Mouse (Mus musculus): ENCODE data around the gene Macrod1. TPM values are rescaled to one million over a fixed set of nuclear protein-coding genes. Genes with fewer than 3 reads are reported as not detected.
A peak's percentile ranks its signal among the peaks of the same experiment; 100 is the strongest.

Macrod1 gene
- total RNA-seq, 4 experiments from 2014 or later = 19.2 to 21.4 (median 20.1) TPM

DNA sequence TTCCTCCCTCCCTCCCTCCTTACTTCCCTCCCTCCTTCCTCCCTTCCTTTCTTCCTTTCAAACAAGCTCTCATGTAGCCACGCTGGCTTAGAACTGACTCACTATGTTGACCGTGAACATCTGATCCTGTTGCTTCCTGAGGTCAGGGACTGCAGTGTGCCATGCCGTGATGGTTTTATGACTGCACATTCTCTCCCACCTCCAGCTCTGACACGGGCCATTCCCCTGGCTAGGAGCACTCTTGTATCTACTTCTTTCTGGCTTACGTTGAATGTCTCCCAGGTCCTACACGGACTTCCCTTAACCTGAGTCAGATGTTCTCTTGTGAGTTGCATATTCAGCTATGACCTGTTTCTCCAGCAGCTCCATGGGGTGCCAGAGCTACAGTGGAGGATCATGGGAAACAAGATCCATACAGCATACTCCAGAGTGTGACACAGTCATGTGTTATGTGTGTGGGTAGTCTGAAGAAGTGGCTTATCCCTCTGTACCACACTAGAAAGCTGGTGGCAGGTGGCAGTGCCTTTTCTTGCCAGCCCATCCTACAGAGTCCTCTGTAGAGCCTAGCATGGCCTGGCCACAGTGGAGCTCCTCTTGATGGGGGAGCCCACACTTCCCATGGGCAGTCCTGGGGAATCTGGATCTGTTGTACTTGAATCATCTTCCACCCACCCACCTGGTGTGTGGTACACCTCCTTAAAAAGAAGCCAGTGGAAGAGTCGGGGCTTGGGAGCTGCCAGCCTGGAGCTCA lies 25.1 kb downstream of the Macrod1 start:
- DNase-seq (ENCODE audit: low spot score in 2 of 2) = no peak

DNA sequence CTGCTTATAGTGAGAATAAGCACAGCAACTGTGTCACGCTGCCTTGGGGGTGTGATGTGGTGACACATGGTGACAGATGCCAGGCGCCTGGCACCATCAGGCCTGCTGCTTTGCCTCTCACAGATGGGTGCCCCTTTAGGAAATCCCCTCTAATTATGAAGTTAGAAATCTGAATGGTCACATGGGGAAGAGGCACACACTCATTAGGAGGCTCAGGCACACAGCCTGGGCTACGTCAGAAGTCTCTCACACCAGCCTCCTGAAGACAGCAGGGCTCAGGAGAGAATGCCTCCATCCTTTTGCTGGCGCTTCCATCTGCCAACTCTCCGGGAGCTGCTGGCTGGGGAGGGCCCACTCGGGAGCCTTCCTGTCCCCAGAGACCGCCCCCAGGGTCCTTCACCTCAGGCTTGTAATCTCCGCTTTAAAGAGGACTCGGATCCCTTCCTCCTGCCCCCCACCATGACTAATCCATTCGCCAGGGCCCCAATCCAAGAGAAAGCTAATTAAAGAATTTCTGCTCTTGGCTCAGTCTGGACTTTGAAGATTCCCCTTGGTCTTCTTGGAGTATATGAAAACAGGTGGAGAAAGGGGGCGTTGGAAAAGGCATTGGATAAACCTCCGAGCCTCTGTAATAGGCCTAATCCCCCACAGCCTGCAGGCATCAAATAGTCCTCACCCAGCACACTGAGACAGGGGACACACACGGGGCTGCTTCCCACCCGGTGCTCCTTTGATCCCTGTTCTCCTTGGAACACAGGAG lies 26.6 kb downstream of the Macrod1 start:
- peak in 1 of 2 experiments; percentile 45 for DNase-seq (ENCODE audit: low spot score in 2 of 2)

DNA sequence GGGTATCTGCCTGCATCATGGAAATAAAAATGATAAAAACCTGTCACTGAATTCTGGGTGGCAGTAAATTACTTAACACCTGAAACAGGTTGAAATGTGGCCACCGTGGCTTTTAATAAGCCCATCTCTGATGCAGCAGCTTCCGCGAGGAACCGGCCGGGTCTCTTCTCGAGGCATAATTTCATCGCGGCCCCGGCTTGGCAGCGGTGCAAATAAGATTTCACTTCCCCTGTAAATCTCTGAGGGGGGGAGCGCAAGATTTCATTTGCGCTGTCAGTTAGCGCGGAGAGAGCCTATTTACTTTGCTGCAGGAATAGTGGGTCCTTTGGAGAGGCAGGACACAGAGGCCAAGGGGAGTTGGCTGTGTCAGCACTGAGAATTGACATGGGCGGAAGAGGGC lies 28.1 kb downstream of the Macrod1 start:
- no peak for DNase-seq (ENCODE audit: low spot score in 2 of 2)

DNA sequence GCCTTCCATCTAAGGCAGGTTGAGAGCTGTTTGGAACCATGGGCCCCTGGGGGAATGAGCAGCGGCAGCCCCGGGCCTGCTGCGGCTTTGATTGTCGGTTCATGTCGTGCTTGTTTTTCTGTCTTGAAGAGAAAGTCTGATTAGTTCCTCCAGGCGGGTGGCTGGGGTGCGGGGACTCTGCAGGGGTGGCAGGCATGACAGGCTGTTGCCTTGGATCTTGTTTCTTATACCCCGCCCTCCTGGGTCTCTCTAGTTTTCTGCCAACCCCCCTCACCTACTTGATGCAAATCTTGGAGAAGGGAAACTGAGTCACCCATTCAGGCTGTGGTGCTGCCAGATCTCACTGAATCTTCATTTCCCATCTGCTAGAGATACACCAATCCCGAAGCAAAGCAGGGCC lies 31.9 kb downstream of the Macrod1 start:
- DNase-seq (ENCODE audit: low spot score in 2 of 2) = no peak

DNA sequence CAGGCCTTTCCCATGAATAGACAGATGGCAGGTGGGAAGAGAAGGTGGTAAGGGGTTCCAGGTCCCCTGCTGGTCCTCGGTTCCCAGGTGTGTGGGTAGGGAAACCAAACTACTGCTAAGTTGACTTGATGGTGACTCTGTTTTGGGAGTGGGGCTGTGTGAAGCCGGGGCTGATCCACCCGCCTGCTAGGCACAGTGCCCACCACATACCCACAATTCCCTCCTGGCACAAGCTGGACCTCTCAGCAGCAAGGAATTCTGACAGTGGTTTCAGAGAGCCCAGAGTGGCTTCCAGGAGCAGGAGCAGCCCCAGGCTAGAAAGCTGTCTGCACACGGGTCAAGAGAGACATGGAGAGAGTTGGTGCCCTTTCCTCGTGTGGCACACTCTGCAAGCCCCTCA lies 32.4 kb downstream of the Macrod1 start:
- no peak for DNase-seq (ENCODE audit: low spot score in 2 of 2)

DNA sequence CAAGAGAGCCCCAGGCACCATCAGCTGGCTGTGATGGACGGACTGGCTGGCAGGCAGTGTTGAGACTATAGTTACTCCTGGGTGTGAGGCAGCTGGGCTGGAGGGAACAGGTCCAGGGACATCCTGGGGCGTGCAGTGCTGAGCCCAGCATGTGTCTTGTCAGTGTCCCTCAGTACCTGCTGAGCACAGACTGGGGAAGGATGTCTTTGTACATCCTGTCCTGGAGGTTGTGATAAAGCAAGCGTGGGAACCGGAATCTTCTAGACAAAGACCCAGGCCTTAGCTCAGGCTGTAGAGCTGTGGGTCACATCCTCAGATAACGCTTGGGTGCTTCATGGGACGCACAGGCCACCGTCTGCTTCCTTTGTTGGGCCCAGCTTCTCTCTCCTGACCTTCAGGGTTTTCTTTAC lies 33.2 kb downstream of the Macrod1 start:
- DNase-seq (ENCODE audit: low spot score in 2 of 2) = no peak

DNA sequence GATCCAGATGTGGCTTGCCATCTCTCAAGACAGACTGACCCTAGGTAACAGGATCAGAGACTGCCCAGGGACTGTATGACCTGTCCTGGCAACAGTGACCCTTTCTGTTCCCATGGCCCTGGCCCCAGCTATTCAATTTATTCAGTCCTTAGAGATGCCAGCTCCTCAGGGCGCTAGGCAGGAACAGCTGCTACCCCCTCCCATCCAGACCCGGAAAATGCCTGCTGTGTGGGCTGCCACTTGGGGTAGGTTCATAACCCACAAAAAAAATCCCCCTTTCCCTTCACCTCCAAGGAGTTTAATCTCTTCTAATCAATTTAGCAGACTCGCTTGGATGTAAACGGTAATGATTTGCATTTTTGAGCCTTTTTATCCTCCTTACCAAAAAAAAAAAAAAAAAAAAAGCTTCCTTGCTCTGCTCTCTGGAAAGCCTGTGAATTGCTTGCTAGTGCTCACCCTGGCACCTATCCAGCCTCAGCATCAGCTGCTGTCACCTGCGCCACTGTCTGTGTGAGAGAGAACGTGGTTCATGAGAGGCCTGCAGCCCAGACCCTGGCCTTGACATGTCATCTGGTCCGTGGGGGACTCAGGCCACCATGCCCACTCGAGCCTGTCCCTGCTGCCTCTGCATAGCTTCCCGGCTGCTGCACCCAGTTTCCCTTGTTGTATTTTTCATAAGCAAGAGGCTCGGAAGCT lies 33.9 kb downstream of the Macrod1 start:
- DNase-seq (ENCODE audit: low spot score in 2 of 2) = peak in 1 of 2 experiments; percentile 44

DNA sequence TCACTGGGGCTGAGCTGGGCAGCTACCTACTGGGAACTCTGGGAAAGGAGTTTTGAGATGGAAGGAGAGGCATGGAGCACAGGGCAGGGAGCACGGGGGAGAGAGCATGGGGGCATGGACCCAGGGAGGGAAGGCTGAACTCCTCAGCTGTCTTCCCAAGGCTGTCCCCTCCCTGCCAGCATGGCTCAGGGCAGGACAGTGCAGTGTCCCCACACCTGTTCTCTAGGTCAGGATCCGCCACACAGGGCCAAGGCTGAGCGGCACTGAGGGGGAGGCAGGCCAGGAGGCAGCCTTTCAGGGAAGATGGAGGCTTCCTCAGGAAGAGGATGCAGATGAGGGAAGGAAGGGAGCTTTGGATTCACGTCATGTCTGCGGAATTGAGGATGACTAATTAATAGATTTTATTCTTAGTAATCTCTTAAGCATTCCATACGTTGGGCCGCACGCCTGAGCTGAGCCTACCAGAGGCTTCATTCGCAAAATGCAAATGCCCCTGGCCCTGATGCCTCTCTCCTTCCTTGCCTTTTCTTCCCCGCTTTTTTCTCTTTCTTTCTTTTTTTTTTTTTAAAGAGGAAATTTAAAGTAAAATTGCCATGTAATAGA lies 34.9 kb downstream of the Macrod1 start:
- DNase-seq (ENCODE audit: low spot score in 2 of 2) = no peak

DNA sequence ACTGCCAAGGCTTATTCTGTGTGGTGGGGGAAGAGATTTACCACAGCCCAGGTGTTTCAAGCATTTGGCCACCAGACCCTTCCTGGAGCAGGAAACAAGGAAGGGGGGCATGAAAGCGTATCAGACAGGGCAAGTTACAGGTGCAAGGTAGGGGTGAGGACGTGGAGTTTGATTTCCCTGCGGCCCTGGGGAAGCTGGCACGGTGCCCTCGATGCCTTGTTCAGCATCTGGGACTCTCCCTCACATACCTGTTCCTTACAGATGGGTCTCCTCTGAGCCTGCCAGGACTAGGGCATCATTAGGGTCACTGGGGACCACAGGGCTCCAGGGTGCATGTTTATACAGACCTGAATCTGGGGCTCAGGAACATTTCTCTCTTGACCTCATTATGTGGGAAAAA lies 36.1 kb downstream of the Macrod1 start:
- no peak for DNase-seq (ENCODE audit: low spot score in 2 of 2)

DNA sequence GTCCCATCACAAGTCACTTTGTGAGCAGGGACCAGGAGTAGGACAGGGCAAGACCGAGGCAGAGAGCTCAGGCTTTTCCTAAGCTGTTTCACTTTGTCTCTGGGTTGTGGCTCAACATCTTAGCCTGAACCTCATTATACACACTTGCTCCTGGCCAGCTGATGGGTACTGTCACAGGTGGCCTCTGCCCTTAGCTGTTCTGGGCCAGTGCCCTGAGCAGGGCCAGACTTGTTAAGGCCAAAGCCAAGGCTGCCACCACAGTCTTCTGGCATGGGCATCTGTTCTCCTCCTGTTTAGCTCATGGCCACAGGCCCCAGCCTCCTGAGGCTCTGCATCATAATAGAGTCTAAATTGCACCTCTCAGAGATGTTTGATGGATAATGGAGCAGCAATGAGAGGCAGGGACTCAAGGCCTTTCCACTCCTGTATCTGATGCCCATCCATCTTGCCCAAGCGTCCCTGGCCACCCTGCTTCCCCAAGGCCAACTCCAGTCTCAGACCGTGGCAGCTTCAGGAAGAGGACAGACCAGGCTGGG lies 43.1 kb downstream of the Macrod1 start:
- DNase-seq (ENCODE audit: low spot score in 2 of 2) = no peak

DNA sequence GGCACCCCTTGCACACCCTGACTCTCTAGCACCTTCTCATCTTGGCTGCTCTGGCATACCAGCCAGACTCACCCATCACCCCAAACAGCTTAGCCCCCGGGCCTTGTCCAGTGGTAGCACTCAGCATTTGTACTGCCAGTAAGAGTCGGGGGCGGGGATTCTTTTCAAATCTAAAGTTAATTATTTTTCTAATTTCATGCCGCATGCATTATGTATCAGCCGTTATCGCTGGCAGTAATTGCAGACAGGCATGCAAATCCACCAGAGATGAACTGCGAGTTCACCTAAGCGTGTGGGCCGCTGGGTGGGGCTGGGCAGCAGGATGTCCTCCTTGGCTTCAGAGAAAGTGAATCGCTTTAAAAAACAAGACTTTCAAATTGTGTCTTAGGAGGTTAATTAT lies 45.4 kb downstream of the Macrod1 start:
- no peak for DNase-seq (ENCODE audit: low spot score in 2 of 2)

DNA sequence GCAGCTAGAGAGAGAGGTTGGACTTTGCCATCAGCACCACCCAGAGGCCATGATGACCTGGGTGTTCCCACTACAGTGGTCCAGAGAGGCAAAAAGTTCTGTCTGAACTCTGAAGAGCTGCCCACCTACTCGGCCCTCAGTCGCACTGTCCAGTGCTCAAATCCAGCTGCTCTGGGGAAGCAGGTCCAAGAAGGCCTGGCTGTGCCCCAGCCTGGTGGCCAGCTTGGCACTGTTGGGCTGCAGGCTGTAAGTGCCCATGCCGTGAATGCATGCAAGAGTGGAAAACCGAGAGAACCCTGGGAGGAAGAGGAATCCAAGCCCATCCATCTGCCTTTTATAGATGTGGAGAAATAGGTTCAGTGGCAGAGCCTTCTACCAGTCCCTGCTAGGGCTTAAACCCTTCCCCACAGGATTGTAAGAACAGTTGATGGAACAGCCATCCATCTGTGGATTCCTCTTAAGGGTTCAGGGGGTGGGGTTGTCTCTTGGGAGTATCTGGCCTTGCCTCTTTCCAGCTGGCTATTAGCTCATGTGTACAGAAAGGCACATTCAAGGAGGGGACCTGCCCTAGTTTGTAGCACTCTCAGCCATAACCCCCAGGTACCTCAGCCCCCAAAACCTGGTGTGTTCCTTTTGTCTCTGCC lies 46.9 kb downstream of the Macrod1 start:
- no peak for DNase-seq (ENCODE audit: low spot score in 2 of 2)

DNA sequence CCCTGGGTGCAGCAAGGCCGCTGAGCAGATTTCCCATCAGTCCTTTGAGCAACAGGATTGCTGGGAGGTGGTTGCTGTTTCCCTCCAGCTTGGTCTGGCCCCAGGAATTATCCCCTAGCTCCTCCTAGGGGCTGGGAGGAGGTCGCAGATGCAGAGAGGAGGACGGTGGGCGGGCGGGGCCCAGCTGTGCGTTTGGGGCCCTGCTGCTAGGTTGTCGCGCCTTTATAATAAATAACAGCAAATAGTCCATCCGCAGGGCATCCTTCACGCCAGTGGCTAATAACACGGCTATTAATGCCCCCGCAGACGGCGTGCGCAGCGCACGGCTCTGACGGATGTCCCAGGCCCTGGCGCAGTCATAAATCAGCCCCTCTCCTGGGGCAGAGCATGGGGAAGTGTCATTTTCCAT lies 47.4 kb downstream of the Macrod1 start:
- no peak for DNase-seq (ENCODE audit: low spot score in 2 of 2)

DNA sequence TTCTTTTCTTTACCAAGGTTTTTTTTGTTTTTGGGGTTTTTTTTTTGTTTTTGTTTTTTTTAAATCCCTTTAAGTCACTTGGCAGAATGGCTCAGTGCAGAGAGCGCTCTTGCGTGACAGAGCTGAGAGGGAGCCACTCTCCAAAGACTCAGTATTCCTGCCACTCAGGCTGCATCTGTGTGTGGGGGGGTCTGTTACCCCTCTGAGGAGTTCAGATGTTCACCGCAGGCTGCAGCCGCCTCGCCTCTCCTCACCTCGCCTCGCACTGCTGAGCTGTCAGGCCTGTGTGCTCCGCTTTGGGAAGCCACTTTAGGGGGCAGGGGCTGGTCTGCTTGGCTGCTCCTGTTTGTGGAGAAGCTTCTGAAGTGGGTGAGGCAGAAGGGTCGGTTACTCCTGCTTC lies 48.9 kb downstream of the Macrod1 start, which contains the start of gene Flrt1:
Flrt1 (minus strand) TSS at position 186 of the 400 bp plus-strand sequence.
- no peak for DNase-seq (ENCODE audit: low spot score in 2 of 2)

DNA sequence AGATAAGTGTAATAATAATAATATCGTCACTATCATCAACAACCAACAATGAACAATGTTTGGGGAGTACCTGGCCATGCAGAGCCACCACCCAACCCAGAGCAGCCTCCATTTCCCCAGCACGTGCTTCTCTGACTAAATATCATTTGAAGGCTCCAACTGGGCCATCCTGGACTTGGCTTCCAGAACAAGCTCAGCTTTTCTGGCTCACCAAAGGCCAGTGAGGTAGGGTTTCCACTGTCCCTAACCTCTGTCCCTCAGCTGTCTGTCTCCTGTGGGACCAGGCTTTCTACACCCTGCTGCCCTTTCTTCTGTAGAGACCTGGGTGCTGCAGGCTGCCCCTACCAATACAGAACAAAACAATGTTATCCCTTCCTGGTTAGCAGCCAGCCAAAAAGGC lies 50.0 kb downstream of the Macrod1 start:
- no peak for DNase-seq (ENCODE audit: low spot score in 2 of 2)

DNA sequence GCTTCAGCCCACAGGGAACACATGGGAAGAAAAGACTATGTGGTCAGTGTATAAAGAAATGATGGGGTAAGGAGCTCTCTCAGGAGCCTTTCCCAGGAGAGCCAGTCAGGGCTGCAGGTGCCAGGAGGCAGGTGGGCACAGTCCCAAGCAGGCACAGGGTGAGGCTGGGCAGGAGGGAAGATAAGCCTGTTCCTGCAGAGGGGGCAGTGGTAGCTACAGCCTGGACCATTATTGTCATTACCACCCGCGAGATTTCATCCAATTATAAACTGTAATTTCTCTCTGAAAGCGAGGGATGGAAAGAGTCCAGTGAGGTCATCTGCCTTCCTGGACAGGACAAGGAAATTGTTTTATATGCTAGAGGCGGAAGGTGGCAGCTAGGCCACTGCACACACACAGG lies 50.6 kb downstream of the Macrod1 start:
- DNase-seq (ENCODE audit: low spot score in 2 of 2) = no peak

DNA sequence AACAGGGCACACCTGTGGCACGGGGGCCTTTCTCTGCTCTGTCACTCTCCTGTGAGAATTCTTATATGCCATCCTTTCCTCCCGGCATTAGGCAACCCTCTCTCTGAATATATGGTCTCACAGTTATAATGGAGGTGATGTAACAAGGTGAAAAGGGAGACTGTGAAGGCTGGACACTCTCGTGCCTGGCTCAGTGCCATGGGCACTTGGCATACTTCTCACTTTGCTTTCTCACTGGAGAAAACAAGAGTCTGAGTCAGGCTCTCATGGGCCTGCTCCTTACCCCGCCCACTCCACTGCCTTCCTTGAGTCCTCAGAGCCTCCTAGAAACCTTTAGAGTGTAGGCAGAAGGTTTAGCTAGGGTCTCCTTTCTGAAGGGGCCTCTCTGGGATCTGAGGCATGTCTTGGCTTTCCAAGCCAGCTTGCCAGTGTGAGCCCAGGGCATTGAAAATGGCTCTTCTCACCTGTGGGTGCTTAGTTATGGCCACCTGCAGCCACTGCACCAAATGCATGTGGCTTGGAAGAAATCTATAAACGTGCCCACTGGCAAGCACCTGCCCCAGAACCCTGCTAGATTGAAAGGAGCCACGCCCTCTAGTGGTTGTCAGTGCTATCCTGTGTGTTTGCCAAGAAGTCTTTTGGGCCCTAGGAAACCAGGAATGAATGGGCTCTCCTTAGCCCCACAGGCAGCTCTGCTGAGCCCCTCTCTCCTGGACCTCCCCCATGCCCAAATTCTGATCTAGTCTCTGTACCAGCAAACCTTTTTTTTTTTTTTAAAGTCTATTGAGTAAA lies 51.7 kb downstream of the Macrod1 start:
- no peak for DNase-seq (ENCODE audit: low spot score in 2 of 2)

DNA sequence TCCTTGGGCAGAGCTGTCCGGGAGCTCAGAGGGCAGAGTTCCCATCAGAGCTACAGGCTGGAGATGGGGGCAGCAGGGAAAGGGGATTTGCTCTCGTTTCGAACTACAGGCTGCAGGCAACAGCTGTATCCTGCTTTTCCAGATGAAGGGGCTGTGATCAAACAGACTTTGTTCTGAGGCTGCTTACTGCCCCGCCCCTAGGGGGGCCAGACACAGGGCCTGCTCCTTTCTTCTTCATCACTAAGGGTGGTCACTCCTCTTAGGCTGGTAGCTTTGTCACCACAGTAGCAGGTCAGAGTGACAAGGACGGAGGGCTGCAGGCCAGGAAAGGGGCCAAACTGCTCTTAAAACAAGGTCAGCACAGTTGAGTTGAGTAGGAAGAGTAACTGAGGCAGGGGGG lies 53.5 kb downstream of the Macrod1 start:
- DNase-seq (ENCODE audit: low spot score in 2 of 2) = no peak

DNA sequence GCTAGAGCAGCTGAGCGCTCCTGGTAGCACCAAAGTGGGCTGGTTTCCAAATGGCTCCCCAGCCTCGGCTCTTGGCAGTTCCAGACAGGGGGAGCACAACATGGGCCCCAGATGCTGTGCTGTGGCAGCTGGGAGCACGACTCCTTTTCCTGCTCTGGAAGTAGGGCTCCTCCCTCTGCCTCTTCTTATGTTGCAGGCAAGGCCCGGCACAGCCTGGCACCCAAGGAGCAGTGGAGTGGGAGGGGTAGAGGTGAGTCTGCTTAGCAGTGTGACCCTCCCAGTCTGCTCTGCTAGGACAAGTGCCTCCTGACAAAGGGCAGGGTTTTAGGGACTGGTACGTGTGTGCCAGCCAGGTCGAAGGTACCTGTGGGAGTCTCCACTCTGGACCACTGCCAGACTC lies 54.3 kb downstream of the Macrod1 start:
- no peak for DNase-seq (ENCODE audit: low spot score in 2 of 2)

DNA sequence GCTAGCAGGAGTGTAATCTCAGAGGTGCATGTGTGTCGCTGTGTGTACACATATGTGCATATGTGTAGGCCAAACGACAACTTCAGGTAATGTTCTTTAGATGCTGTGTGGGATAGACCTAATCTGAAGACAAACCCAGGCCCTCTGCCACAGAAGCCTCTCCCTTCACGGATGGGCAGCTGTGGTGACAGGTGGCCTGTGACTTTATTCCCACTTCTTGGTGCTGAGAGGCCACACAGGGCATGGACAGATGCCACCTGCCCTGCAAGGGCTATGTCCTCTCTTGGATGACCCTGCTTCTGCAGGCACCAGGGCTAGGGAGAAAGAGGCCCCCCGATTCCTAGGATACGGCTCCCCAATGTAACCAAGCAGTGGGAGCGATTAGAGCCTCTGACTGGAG lies 54.7 kb downstream of the Macrod1 start:
- DNase-seq (ENCODE audit: low spot score in 2 of 2) = no peak

Measured in layer of hippocampus, adult 8-10 months (tissue).